Mouse (Mus musculus): ENCODE measurements around the gene Nob1. TPM values are rescaled to one million over a fixed set of nuclear protein-coding genes. Genes with fewer than 3 reads are reported as not detected.

The Nob1 gene
- polyA plus RNA-seq, 1 experiment from 2014 or later = 18.4 TPM

DNA sequence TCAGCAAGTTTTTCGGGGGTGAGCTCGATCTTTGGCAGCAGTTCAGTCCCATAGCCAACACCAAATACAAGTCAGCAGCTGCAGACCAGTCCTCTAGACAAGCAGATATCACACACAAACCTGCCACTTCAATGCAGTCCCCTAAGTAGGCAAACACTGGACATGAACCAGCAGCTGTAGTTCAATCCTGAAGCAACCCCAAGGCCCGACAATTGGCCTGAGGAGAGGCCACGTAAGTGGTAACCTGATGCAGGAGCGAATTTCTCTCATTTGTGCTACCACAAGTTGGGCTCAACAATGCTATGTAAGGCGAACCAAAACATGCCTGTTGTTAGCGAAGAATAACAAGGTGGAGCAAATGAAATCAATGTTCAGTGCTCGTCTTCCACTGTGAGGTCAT, 44.1 kb downstream of the Nob1 start:
- H3K4me1 ChIP-seq (ENCODE audit: insufficient read depth) = no peaks in the 10 kb centered on the region
- H3K27ac ChIP-seq (ENCODE audit: low read depth) = no peak overlapping the region
- no peak overlapping the region for H3K4me3 ChIP-seq (ENCODE audit: low read depth, low read length)
- no peak overlapping the region for H3K4me2 ChIP-seq (ENCODE audit: low read depth, low read length)
- no peak overlapping the region for H3K9ac ChIP-seq (replicated peaks)
- no peaks in the 10 kb centered on the region for H3K9me3 ChIP-seq (ENCODE audit: low read length)
- peaks cover 8% of the 10 kb centered on the region; the same call in 1 of the 2 replicates for H3K36me3 ChIP-seq (replicated peaks; ENCODE audit: insufficient read depth, low read length)
- DNase-seq (no peak), ATAC-seq (no peak)
- no peak for TF ChIP-seq CTCF (IDR thresholded peaks at IDR 0.05; ENCODE audit: low read depth)
- TF ChIP-seq EP300 (IDR thresholded peaks at IDR 0.05; ENCODE audit: low read depth) = no peak
- no peaks in the 10 kb centered on the region for H3K27me3 ChIP-seq (ENCODE audit: insufficient read depth, low read length)
- 90% methylated on average over 8 of the region's 8 CpGs for WGBS (ENCODE audit: insufficient replicate concordance)

DNA sequence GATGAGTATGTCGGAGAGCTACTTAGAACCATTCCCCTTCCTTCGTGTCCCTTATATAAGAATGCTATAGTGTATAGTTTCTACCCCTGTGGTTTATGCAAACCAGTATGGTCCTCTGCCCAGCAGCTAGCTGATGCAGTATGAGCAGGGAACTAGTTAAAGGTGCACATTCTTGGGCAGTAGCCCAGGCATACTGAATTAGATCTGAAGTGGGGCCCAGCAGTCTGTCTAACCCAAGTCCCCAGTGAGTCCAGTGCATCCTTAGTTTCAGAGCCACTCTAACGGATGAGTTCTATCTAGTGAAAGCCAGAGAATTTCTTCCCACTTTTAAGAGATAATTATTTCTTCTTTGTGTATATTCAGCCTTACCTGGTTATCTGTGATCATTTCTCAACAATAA, 47.5 kb downstream of the Nob1 start:
- H3K36me3 ChIP-seq (replicated peaks; ENCODE audit: insufficient read depth, low read length) = peaks cover 8% of the 10 kb centered on the region; the same call in 1 of the 2 replicates
- H3K27ac ChIP-seq (ENCODE audit: low read depth) = no peak overlapping the region
- no peaks in the 10 kb centered on the region for H3K27me3 ChIP-seq (ENCODE audit: insufficient read depth, low read length)
- no peak for TF ChIP-seq CTCF (IDR thresholded peaks at IDR 0.05; ENCODE audit: low read depth)
- no peak for TF ChIP-seq EP300 (IDR thresholded peaks at IDR 0.05; ENCODE audit: low read depth)
- no peak overlapping the region for H3K4me3 ChIP-seq (ENCODE audit: low read depth, low read length)
- DNase-seq (no peak), ATAC-seq (no peak)
- H3K4me1 ChIP-seq (ENCODE audit: insufficient read depth) = no peaks in the 10 kb centered on the region
- WGBS (ENCODE audit: insufficient replicate concordance) = 85% methylated on average over 3 of the region's 3 CpGs
- H3K4me2 ChIP-seq (ENCODE audit: low read depth, low read length) = no peak overlapping the region
- no peaks in the 10 kb centered on the region for H3K9me3 ChIP-seq (ENCODE audit: low read length)
- no peak overlapping the region for H3K9ac ChIP-seq (replicated peaks)

DNA sequence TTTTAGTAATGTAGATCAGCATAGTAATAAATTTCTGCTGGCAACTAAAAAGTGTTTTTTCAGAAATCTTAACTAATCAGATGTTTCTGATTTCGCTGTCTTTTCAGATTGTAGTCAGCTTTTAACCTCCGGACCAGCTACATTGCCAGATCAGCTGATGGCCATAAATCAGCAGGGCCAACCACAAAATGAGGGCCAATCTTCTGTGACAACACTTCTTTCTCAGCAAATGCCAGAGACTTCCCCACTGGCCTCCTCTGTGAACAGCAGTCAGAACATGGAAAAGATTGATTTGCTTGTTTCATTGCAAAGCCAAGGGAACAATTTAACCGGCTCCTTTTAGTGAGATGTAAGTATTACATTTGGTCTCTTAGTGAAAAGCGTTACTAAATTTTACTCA, 54.5 kb downstream of the Nob1 start:
- no peak overlapping the region for H3K4me2 ChIP-seq (ENCODE audit: low read depth, low read length)
- H3K9me3 ChIP-seq (ENCODE audit: low read length) = no peaks in the 10 kb centered on the region
- no peaks in the 10 kb centered on the region for H3K27me3 ChIP-seq (ENCODE audit: insufficient read depth, low read length)
- no peak overlapping the region for H3K9ac ChIP-seq (replicated peaks)
- peaks cover 40% of the 10 kb centered on the region for H3K36me3 ChIP-seq (replicated peaks; ENCODE audit: insufficient read depth, low read length)
- DNase-seq (no peak), ATAC-seq (no peak)
- no peak overlapping the region for H3K4me3 ChIP-seq (ENCODE audit: low read depth, low read length)
- no peak overlapping the region for H3K27ac ChIP-seq (ENCODE audit: low read depth)
- TF ChIP-seq CTCF (IDR thresholded peaks at IDR 0.05; ENCODE audit: low read depth) (no peak), EP300 (IDR thresholded peaks at IDR 0.05; ENCODE audit: low read depth) (no peak)
- 81% methylated on average over 4 of the region's 4 CpGs for WGBS (ENCODE audit: insufficient replicate concordance)
- no peaks in the 10 kb centered on the region for H3K4me1 ChIP-seq (ENCODE audit: insufficient read depth)

Other genes with a start within 250 kb of the Nob1 start
- 1.6 and 1.7 TPM in 2 replicates for gene Nfat5, start 131.6 kb downstream of the Nob1 start, polyA plus RNA-seq (2015; fragmentation: Nextera tagmentation; extraction: Ambion mirVana)
- gene Nqo1, start 21.8 kb downstream of the Nob1 start, polyA plus RNA-seq (2015; fragmentation: Nextera tagmentation; extraction: Ambion mirVana) = 8.3 and 8.4 TPM in 2 replicates
- gene Wwp2, start 11.3 kb upstream of the Nob1 start, polyA plus RNA-seq (2015; fragmentation: Nextera tagmentation; extraction: Ambion mirVana) = 26.2 and 29.1 TPM in 2 replicates
- 89.8 and 96.5 TPM in 2 replicates for gene Psmd7, start 163.4 kb upstream of the Nob1 start, polyA plus RNA-seq (2015; fragmentation: Nextera tagmentation; extraction: Ambion mirVana)

Data from liver, postnatal 0 days (tissue).